Mouse (Mus musculus) liver, embryonic 15.5 days (tissue): ENCODE results near the gene Olfr130. TPM values are rescaled to one million over a fixed set of nuclear protein-coding genes. Genes with fewer than 3 reads are reported as not detected.

Experiments used
- ATAC-seq: fragments of 200-750 bp; cut with Nextera tagmentation; 2 replicates; pipeline ENCODE4 v1.8.0; 2017; ENCODE audit warnings: moderate number of reproducible peaks, mild to moderate bottlenecking, moderate library complexity; ENCODE audit not compliant: insufficient read depth
- H3K27ac ChIP-seq: fragments of 300-500 bp; sonication (generic); replicated peaks from 2 replicates; pipeline ENCODE4 v1.5.1; 2015; ENCODE audit warnings: mild to moderate bottlenecking, inconsistent platforms
- H3K27me3 ChIP-seq: fragments of 300-500 bp; sonication (generic); 2 replicates; pipeline ENCODE4 v1.6.1; 2015; ENCODE audit warnings: mild to moderate bottlenecking, inconsistent platforms
- H3K36me3 ChIP-seq: fragments of 300-500 bp; sonication (generic); replicated peaks from 2 replicates; pipeline ENCODE4 v1.6.1; 2015; ENCODE audit warnings: moderate library complexity, mild to moderate bottlenecking, inconsistent platforms
- H3K4me1 ChIP-seq: fragments of 300-500 bp; sonication (generic); replicated peaks from 2 replicates; pipeline ENCODE4 v1.6.1; 2015; ENCODE audit warnings: inconsistent platforms
- H3K4me2 ChIP-seq: fragments of 300-500 bp; sonication (generic); 2 replicates; pipeline ENCODE4 v1.6.1; 2015; ENCODE audit warnings: moderate library complexity, mild to moderate bottlenecking, inconsistent platforms
- H3K4me3 ChIP-seq: fragments of 300-500 bp; sonication (generic); replicated peaks from 2 replicates; pipeline ENCODE4 v1.5.1; 2015; ENCODE audit warnings: mild to moderate bottlenecking, inconsistent platforms
- H3K9ac ChIP-seq: fragments of 300-500 bp; sonication (generic); 2 replicates; pipeline ENCODE4 v1.6.1; 2015; ENCODE audit warnings: moderate library complexity, mild to moderate bottlenecking, inconsistent platforms
- H3K9me3 ChIP-seq: fragments of 300-500 bp; sonication (generic); replicated peaks from 2 replicates; pipeline ENCODE4 v1.6.1; 2016; ENCODE audit warnings: inconsistent platforms
- WGBS: fragments of 180-500 bp; shearing (Covaris S2); methylation state at CpG from one replicate; pipeline ENCODE4 v1.1.7; 2015; ENCODE audit warnings: mixed read lengths; ENCODE audit not compliant: insufficient replicate concordance; 5-methylcytosine and 5-hydroxymethylcytosine counted together
- polyA plus RNA-seq: library from polyadenylated mRNA; unstranded; fragments of >200 nt; fragmentation: Nextera tagmentation; extraction: Ambion mirVana; gene quantifications from 2 replicates; pipeline ENCODE4 v1.2.1, GENCODE M21; 2015

Olfr130 gene
- not detected in 2 replicates for polyA plus RNA-seq

GRCm38 (mm10) chr17:38063621-38064020 lies at the start of gene Olfr130:
Gene Olfr130 (plus strand): TSS chr17:38063921.
- Histone ChIP-seq H3K4me3 (no peak within 1 kb of the TSS), H3K9me3 (no peaks in the 10 kb centered on the region), H3K36me3 (no peaks in the 10 kb centered on the region), H3K4me1 (no peaks in the 10 kb centered on the region), H3K27ac (no peak within 1 kb of the TSS), H3K27me3 (no peaks in the 10 kb centered on the region), H3K9ac (no peak within 1 kb of the TSS), H3K4me2 (no peak within 1 kb of the TSS)
- ATAC-seq = no peak
- 65% methylated on average over 1 of the region's 1 CpGs for WGBS

DNA sequence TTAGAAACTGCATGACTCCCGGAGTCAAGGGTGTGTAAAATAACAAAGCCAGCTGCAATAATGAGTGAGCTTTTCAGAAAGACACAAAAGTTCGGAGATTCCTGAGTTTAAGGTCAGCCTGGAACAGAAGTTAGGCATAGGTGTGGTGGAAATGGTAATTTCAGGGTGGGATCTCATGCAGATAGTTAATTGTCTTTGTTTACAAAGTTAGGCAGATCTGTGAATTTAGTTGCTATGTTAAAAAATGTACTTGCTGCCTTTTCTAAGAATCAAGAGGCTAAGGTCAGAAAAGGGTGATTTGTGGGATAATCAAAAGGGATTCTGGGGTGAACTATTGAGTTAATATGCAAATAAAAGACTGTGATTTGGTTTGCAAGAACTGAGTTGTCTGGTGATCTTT lies 47.4 kb upstream of the Olfr130 start:
- 51% methylated on average over 2 of the region's 2 CpGs for WGBS
- Histone ChIP-seq H3K36me3 (no peaks in the 10 kb centered on the region), H3K27me3 (no peaks in the 10 kb centered on the region), H3K9ac (no peak overlapping the region), H3K4me3 (no peak overlapping the region), H3K27ac (no peak overlapping the region), H3K9me3 (no peaks in the 10 kb centered on the region), H3K4me2 (no peak overlapping the region), H3K4me1 (no peaks in the 10 kb centered on the region)
- ATAC-seq = no peak

DNA sequence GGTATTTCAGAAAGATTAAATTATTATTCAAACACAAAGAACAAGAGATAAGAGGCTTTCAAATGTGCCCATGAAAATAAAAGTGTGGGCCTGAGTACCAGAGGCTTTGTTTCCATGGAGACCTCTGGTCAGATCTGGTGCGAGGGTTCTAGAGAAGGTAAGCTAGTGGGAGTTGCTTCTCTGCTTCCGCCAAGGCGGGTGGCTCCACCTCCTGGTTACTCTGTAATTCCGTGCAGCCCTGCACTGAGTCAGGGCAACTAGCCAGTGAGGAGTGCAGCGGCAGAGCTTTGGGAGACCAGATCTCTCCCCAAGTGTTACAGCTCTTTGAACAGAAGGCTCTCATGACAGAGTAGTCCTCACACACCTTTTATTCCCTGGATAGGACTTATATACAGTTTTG lies 37.4 kb upstream of the Olfr130 start:
- WGBS = 23% methylated on average over 5 of the region's 5 CpGs
- H3K36me3 ChIP-seq = no peaks in the 10 kb centered on the region
- ATAC-seq = no peak
- 0 out of 2 replicates have a peak, but pooled peaks cover 2% of the 10 kb centered on the region for H3K9me3 ChIP-seq
- H3K27me3 ChIP-seq = no peaks in the 10 kb centered on the region
- H3K9ac ChIP-seq = no peak overlapping the region
- no peak overlapping the region for H3K4me2 ChIP-seq
- H3K4me3 ChIP-seq = no peak overlapping the region
- H3K4me1 ChIP-seq = no peaks in the 10 kb centered on the region
- H3K27ac ChIP-seq = no peak overlapping the region

- H3K4me3 ChIP-seq = no peak within 1 kb of the TSS
- no peak for ATAC-seq
- no peak within 1 kb of the TSS for H3K27ac ChIP-seq
- H3K36me3 ChIP-seq = no peaks in the 10 kb centered on the region
- no peak within 1 kb of the TSS for H3K4me2 ChIP-seq
- H3K4me1 ChIP-seq = no peaks in the 10 kb centered on the region
- 41% methylated on average over 1 of the region's 1 CpGs for WGBS
- H3K27me3 ChIP-seq = no peaks in the 10 kb centered on the region
- no peak within 1 kb of the TSS for H3K9ac ChIP-seq
- H3K9me3 ChIP-seq = no peaks in the 10 kb centered on the region
Measured at GRCm38 (mm10) chr17:38059979-38060378, 3.7 kb upstream of the Olfr130 start, which contains the start of gene Olfr129. Gene Olfr129 (minus strand): TSS chr17:38060079.

DNA sequence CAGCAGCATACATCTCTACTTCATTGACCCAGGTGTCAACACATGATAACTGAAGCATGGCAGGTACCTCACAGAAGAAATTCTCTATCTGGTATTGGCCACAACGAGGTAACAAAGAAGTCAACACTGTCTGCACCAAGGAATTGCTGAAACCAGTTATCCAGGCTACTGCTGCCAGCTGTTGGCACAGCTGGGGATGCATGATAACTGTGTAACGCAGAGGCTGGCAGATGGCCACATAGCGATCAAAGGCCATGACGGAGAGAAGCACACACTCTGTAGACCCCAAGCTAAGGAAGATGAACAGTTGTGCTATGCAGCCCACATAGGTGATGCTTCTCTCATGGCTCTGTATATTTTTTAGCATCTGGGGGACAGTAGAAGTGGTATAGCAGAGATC lies 18.6 kb downstream of the Olfr130 start:
- Histone ChIP-seq H3K9me3 (no peaks in the 10 kb centered on the region), H3K9ac (no peak overlapping the region), H3K4me3 (no peak overlapping the region), H3K4me2 (no peak overlapping the region), H3K27ac (no peak overlapping the region), H3K4me1 (no peaks in the 10 kb centered on the region), H3K36me3 (no peaks in the 10 kb centered on the region), H3K27me3 (no peaks in the 10 kb centered on the region)
- 65% methylated on average over 4 of the region's 4 CpGs for WGBS
- ATAC-seq = no peak

DNA sequence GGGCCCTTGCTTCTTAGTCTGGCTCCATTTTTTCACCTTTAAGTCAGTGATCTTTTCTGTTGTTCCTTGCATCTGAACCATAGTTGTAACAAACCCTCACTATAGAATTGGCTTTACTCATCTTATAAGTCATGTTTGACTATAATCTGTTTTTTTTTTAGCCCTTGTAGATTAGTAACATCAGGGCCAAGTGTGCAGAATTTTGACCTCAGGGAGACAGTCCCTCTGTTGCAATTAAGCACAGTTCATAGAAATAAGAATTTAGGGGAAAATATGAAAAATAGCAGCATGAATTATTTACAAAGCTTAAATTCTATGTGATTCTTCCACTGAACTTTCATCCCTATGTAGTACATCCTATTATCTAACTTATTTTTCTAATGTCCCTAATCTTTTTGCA lies 24.9 kb downstream of the Olfr130 start, which contains the start of gene Olfr131:
TSS of gene Olfr131 (minus strand) at position 101 of the 400 bp plus-strand sequence.
- H3K4me1 ChIP-seq = no peaks in the 10 kb centered on the region
- H3K4me3 ChIP-seq = no peak within 1 kb of the TSS
- no peaks in the 10 kb centered on the region for H3K9me3 ChIP-seq
- no peak within 1 kb of the TSS for H3K4me2 ChIP-seq
- H3K27ac ChIP-seq = no peak within 1 kb of the TSS
- H3K36me3 ChIP-seq = no peaks in the 10 kb centered on the region
- H3K9ac ChIP-seq = no peak within 1 kb of the TSS
- no peak for ATAC-seq
- H3K27me3 ChIP-seq = no peaks in the 10 kb centered on the region

Other genes starting within 250 kb of the Olfr130 start
- not detected in 2 replicates for gene Olfr125, start 231.0 kb upstream of the Olfr130 start, polyA plus RNA-seq
- not detected in 2 replicates for gene Olfr126, start 216.4 kb upstream of the Olfr130 start, polyA plus RNA-seq
- gene Olfr127, start 163.5 kb upstream of the Olfr130 start, polyA plus RNA-seq = not detected in 2 replicates
- not detected in 2 replicates for gene Olfr128, start 143.4 kb upstream of the Olfr130 start, polyA plus RNA-seq
- not detected in 2 replicates for gene Olfr761, start 110.8 kb upstream of the Olfr130 start, polyA plus RNA-seq
- not detected in 2 replicates for gene Olfr129, start 3.8 kb upstream of the Olfr130 start, polyA plus RNA-seq
- not detected in 2 replicates for gene Olfr131, start 24.8 kb downstream of the Olfr130 start, polyA plus RNA-seq
- not detected in 2 replicates for gene Olfr132, start 70.6 kb downstream of the Olfr130 start, polyA plus RNA-seq
- not detected in 2 replicates for gene Olfr133, start 81.4 kb downstream of the Olfr130 start, polyA plus RNA-seq
- gene Olfr134, start 107.5 kb downstream of the Olfr130 start, polyA plus RNA-seq = not detected in 2 replicates
- gene Olfr135, start 140.4 kb downstream of the Olfr130 start, polyA plus RNA-seq = not detected in 2 replicates
- gene Olfr138, start 197.1 kb downstream of the Olfr130 start, polyA plus RNA-seq = not detected in 2 replicates
- gene Olfr137, start 243.6 kb downstream of the Olfr130 start, polyA plus RNA-seq = not detected in 2 replicates